Mouse (Mus musculus) left cerebral cortex, postnatal 10 days (tissue): ENCODE measurements around the gene Icosl. TPM values are rescaled to one million over a fixed set of nuclear protein-coding genes. Genes with fewer than 3 reads are reported as not detected.
A peak's percentile ranks its signal among the peaks of the same experiment; 100 is the strongest.

Experiments used
- DNase-seq, 2 experiments: peaks; one replicate each; pipeline ENCODE4 v3.0.0; 2021 to 2022; ENCODE audit warnings: low spot score in 2 of 2, mixed read lengths in 1 of 2; ENCODE audit errors: extremely low spot score in 1 of 2
- intact Hi-C: fragments of 180-260 bp; cut with DNase I; formaldehyde crosslinking; loops from one replicate; pipeline ENCODE4 v1.15.1; 2025
- total RNA-seq, 2 experiments: library from RNA; stranded (reverse); gene quantifications; 2 replicates each; pipeline ENCODE4 v1.2.3; 2021

Icosl gene
- total RNA-seq, 2 experiments from 2014 or later = 1.4 to 1.9 TPM

DNA sequence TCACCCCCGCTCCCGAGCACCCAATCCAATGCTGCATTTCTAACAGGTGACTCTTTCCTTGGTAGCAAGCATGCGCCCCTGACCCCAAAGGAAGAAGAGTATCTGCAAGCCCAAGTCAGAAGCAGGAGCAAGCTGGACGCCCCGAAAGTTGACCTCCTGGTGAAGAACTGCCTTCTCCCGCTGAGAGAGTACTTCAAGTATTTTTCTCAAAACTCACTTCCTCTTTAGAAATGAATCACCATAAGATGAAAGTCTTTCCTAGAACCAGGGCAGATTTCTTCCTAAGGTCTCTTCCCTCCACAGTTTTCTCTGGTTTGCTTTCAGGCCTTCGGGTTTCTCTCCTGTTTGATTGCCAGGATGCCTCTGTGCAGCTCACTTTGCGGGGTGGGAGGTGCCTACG, 6.0 kb upstream of the Icosl start:
- intact Hi-C loops = no loop called here
- no peak for DNase-seq

DNA sequence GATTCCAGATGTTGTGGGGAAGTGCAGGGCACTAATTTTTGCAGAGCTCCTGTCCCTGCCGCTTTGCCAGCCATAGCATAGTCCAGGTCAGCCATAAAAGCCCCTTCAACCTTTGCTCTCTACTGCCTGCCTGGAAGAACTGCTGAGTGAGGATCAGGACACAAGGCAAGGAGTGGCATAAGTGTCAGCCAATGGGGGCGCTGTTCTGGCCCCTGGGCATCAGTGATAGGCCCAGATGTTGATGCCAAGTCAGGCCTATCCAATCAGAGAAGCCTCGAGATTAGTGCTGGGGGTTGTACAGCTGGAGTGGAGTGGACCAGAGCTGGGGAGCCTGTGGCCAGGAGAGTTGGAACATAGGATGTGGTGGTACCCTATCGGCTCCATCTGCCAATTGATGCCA, 1.9 kb upstream of the Icosl start:
- intact Hi-C loops = no loop called here
- DNase-seq = peak in 1 of 2 experiments; percentile 52

DNA sequence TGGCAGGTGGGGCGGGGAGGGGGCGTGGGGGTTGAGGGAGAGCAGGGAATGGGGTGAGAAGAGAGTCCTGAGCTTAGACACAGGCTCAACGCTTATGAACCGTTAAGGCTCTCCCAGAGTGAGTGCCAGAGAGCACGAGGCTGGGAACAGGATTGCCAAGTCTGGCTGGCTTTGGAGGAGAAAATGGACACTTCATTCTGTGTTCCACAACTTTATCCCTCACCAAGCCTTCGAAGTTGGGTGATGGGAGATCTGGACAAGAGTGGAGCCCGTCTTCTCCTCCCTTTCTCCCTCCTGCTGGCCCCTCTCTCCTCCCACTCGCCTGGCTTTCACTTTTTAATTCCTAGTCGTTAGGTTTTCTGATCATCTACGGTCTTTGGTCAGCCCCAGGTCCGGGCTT, 561 bp upstream of the Icosl start:
- intact Hi-C loops = no loop called here
- DNase-seq = no peak

DNA sequence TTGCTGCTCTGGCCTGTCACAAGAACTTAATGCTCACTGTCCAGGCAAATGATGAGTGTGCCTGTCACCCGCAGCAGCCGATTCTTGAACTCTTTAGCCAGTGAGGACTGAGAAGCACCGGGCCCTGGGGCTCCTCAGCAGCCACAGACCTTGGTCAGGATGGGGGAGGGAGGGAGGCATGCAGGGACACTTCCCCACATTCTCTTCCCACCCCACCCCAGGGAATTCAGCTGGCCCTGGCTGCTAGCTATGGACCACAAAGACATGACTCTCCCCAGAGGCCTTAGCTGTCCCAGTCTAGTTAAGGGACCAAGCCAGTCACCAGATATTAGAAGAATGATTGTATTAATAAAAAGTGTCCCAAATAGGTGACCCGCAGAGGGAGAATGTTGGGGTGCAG, 5.0 kb downstream of the Icosl start:
- no peak for DNase-seq
- intact Hi-C loops = no loop called here

DNA sequence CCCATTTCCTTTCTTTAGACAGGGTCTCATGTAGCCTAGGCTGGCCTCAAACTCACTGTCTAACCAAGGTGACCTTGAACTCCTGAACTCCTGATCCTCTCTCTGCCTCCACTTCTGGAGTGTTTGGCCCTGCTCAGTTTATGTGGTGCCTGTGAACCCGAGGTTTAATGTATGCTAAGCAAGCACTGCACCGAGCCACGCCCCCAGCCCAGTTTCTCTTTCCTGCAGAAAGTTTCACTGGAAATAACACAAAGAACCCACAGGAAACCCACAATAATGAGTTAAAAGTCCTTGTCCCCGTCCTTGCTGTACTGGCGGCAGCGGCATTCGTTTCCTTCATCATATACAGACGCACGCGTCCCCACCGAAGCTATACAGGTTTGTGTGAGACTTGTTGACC, 5.9 kb downstream of the Icosl start:
- no peak for DNase-seq
- intact Hi-C loops = no loop called here

DNA sequence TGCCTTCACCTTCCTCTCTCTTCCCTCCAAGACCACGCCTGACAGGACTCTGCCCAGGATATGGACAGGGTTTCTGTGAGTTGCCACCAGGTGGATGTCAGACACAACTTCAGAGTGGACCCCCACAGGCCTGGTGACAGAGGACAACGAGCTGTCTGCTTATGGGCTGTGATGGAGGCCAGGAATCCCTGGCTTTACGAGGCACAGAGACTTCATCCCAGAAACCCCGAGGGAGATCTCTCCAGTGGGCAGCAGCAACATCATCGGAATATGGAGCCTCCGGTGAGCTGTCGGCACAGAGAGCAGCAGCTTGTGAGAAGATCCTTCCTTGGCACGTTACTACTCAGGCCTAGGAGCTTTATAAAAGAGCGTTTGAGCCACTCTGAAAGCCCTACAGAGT, 8.8 kb downstream of the Icosl start:
- DNase-seq = no peak

DNA sequence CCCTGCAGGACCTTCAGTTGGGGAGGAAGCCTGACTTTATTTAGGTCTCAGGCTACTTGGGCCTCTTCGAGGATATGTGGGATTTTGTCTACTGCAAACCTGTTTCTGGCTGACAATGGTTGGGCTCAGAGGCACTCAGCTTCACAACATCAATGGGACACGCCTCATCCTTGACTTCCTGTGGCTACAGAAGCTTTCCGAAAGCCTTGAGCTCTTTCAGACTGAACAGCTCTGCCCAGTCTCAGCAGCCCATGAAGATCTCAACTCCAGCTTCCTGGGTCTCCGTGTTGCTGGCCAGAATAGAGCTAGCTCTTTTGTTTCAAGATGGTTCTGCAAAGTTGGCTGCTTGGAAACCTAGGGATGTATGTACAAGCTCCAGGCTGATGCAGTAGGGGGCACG, 9.2 kb downstream of the Icosl start:
- intact Hi-C loops = no loop called here
- no peak for DNase-seq

More for the DNA sequence above, 8.8 kb downstream of the Icosl start:
- intact Hi-C loops = no loop called here

DNA sequence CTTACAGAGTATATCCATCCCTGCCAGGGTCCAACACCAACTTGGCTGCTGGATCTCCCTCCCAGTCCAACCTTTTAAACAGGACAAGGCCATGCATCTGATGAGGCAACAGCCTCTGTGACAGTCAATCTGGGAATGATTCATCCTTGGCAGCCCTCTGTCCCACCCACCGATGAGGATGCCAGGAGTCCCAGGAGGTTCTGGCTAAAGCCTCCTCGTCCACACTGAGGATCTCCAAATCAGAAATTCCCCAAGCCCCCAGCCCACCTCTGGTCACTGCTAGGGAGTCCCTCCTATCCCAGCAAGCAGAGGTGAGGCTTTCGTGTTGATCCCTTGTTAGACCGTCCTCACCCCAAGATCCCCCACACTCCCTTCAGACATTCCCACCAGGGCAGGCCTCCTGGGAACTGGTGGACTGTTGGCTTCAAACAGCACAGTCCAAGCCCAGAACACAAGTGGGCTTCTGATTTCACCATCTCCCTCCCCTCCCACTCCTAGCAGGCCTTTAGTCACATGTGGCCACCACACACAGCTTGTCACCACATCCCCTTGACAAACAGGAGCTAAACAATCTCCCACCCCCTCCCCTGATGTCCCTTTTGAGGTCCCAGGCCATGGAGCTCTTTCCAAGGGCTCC, 11.0 kb downstream of the Icosl start:
- intact Hi-C loops = no loop called here
- DNase-seq = no peak

DNA sequence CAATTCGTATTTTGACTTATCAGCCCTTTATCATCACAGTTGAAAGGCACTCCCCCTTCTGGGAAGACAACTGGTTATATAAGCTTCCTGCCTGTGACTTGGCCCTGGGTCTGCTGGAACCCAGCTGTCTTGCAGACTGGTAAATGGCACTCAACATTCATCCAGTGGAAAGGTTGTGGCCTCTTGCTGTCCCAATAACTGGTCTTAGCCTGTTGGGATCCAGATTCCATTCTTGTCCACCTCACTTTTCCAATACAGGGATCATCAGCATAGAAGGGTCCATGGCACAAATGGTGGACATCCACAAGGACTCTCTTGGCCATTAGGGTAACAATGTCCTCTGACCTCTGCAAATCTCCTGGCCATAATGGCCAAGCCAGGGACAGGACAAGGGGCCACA, 15.0 kb downstream of the Icosl start:
- intact Hi-C loops = no loop called here
- no peak for DNase-seq

DNA sequence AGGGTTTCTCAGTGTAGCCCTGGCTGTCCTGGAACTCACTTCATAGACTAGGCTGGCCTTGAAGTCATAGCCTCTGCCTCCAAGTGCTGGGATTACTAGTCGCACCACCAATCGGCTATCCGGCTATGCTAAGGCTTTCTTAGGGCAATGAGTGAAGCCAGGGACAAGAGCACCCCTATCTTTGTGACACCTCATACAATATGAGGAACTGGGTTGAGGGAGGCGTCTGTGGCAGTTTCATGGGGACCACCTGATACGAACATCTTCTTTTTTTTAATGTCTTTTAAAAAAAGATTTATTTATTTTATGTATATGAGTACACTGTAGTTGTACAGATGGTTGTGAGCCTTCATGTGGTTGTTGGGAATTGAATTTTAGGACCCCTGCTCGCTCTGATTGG, 16.6 kb downstream of the Icosl start:
- DNase-seq = no peak
- intact Hi-C loops = no loop called here

DNA sequence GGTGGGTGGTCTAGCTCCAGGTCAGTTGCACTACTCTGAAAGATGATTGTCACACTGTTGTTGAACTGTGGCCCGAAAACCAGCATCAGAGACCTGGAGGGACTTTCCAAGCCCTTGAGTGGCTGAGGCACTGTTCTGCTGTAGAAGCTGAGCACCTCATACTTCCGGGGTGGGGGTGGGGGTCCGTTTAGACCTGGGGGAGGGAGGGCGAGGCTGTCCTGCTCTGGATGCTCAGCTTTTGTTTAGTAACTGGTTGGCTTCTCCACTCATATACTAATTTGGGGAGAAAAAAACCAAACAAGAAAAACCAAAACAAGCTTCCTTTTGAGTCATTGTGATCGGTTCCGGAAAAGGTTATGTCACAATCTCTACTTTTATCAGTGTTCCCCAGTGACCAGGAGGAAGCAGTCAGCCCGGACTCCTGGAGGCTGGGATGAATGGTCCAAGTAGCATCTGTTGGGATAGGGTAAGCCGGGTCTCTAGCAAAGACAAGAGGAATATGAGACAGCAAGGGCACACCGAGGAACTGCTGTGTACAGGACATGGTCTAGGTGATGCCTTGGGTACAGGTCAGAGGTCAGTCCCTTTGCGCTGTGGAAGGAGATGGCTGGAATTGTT, 17.5 kb downstream of the Icosl start:
- intact Hi-C loops = no loop called here

DNA sequence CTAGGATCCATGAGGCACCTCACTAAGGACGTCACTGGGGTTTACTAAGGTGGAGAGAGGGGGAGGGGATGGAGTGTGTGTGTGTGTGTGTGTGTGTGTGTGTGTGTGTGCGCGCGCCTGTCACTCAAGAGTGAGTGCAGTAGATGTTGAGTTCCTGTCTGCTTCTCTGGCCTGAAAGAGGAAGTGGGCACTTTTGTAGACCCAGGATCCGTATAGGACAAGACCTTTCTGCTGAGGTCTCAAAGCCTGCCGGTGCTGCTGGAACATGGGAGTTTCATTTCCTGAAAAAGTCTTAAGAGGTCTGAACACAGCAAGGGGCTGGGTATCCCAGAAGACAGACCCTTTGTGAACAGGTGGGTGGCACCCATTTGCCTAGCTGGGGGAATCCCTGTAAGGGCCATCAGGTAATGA, 18.0 kb downstream of the Icosl start:
- intact Hi-C loops = no loop called here

More for the DNA sequence above, 17.5 kb downstream of the Icosl start:
- DNase-seq = no peak

DNA sequence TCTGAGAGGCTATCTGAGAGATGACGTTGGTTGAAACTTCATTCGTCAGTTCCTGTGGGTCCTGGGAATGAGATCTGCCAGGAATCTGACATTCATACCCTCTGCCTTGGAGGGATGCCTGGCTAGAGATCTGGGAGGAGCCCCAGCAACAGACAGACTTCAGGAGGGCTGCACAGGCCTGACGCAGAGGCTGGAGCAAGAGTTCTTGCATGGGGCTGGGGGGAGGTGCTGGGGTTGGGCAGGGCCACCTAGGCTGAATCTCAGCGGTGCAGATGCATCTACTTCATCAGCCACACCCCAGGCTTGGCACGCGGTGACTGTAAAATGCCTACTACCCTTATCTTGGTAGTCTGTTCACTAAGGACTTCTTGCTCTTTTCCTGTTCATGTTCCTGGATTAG, 21.1 kb downstream of the Icosl start:
- intact Hi-C loops = no loop called here
- no peak for DNase-seq

More for the DNA sequence above, 18.0 kb downstream of the Icosl start:
- peak in 1 of 2 experiments; percentile 9 for DNase-seq

DNA sequence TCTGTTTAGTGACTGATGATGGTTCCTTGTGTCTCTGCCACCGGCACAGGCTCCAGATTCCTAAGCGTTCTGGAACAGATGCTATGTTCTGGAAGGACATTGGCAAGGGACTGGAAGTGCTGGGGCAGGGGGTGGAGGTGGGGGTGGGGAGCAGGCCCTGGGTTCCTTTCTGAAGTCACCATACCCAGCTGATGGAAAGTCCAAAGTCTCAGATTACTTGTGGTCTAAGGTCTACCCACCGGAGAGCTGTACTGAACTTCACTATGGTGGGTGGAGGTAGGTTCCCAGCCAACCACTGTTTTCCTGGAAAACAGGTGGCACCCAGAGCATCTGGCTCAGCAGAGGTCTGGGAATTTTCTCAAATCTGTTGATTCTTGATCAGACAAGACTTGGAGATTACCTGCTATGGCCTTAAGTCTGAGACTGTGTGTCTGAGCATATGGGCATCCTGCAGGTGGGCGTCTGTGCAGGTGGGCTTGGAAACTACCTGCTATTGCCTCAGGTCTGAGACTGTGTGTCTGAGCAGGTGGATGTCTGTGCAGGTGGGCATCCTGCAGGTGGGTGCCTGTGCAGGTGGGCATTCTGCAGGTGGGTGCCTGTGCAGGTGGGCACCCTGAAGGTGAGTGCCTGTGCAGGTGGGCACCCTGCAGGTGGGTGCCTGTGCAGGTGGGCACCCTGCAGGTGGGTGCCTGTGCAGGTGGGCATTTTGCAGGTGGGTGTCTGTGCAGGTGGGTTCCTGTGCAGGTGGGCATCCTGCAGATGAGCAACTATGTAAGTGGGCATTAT, 21.8 kb downstream of the Icosl start:
- no peak for DNase-seq
- intact Hi-C loops = no loop called here

DNA sequence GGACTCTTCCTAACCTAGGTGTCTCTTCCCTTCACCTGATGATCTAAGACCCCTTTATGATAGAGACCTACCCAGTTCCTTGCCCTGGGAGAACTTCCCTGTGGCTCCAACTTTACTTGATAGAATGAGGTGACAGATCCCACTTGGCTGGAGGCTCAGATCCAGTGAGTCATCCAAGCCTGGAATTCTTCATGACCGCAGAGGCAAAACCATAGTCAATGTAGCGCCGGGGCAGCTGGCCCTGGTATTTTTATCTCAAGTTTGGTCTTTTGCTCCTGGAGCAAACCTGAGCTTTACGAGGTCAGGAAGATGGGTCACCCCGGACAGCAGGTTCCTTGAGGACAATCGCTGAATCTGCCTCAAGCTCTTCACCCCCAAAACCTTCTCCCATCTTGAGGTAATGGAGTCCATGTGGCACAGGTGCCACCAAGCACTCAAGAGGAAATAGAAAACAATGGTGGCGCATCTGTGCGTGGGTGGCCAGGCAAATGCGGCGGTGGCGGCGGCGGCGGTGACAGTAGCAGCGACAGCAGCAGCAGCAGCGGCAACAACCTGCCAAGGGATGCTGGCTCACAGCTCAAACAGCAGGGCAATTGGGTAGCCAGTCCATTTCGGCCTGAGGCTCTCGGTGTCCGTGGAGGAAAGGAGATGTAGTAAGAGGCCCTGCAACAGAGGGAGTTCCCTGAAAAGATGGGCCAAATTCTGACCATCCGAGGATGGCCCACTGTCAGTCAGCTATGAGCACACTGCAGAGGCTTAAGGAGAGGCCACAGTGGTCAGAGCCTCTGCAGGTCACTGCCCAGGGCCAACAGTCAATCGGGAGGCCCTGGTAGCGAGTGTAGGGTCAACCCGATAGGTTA, 23.0 kb downstream of the Icosl start:
- intact Hi-C loops = no loop called here

DNA sequence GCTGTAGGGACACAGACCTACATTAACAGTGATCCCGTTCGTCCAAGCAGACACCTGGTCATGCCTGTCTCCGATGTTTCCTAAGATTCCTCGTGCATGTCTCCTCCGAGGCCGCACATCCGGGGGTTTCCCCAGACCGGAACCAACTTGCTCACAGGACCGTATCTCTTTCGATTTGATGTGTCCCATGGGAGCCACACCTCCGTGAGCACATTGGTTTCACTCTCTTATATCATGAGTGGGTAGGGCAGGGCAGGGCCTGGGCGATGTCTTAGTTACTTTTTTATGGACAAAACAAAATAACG, 23.6 kb downstream of the Icosl start:
- intact Hi-C loops = no loop called here
- no peak for DNase-seq

More for the DNA sequence above, 23.0 kb downstream of the Icosl start:
- no peak for DNase-seq

DNA sequence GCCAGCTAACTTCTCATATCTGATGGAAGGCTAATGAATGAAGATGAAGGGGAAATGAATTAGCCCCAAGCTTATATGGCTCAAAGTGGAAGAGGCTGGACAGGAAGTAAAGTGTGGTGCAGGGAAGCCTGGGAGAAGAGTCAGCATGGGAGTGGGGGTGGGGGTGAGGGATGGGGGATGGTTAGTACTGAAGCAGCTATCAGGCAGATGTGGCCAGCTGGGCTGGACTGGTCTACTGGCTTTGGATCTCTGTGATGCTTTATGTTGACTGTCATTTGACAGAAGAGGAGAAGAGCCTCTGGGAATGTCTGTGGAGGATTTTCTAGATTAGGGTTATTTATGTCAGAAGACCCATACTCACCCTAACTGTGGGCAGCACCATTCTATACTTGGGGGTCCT, 26.1 kb downstream of the Icosl start:
- intact Hi-C loops = no loop called here

DNA sequence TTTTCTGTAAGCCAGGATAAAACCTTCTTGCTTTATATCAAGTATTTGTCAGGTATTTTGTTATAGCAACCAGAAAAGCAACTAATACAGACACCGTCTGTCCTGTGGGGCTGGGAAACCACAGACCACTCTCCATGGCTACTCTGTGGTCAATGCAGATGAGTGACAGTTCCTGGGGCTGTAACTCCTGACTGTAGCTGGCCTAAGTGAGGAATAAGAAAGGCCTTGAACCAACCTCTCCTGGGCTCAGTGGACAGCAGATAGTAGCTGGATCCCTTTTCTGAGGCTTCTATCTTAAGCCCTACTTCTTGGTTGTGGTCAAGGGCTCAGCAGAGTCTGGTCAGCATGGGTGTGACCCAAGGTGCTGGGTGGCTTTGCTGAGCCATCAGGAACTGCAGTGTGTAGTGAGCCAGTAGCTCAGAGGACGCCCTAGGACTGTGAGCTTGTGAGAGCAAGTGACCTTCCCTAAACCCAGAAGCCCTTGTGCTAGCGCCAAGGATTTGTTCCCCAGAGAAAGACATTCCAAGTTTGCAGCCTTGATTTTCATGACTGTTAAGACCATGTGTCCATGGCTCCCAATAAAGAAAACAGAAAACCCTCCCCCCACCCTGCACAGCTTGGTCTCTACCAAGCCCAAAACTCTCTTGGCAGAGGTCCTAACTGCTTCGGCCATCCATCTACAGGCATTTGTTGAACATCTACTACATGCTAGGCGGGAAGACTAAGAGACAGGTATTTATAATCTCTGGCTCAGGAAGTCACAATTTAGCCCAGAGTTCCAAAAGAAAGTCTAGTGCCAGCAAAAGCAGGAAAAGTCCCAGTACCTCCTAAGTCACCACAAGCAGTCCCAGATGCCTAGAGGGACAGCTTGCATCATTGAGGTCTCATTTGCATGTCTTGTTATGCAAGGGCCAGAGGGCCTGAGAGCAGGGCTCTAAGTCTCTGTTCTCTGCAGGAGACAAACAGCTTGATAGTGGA, 27.1 kb downstream of the Icosl start:
- DNase-seq = no peak
- intact Hi-C loops = no loop called here

More for the DNA sequence above, 26.1 kb downstream of the Icosl start:
- no peak for DNase-seq
